Mouse (Mus musculus): Measurements from ENCODE around the gene Cherp.

Cherp gene

GRCm38 (mm10) chr8:72420571-72421361 is 54.3 kb downstream of the Cherp start:
- peak; percentile 48 for DNase-seq (ENCODE audit: extremely low read depth, insufficient read length, low spot score)

DNA sequence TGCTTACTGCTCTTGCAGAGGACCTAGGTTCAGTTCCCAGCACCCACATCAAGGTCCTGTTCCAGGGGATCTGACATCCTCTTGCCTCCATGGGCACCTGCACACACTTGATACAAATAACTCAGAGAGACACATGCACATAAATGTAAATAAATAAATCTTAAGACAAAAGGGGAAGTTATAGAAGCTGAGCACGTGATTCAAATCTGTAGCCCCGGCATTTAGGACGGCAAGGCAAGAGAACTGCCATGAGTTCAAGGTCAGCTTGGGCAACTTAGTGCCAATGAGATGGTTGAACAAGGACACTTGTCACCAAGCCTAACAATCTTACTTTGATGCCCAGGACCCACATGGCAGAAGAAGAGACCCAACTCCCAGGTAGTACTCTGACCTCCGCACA is 57.0 kb downstream of the Cherp start:
- DNase-seq (ENCODE audit: extremely low read depth, insufficient read length, low spot score), result no peak

DNA sequence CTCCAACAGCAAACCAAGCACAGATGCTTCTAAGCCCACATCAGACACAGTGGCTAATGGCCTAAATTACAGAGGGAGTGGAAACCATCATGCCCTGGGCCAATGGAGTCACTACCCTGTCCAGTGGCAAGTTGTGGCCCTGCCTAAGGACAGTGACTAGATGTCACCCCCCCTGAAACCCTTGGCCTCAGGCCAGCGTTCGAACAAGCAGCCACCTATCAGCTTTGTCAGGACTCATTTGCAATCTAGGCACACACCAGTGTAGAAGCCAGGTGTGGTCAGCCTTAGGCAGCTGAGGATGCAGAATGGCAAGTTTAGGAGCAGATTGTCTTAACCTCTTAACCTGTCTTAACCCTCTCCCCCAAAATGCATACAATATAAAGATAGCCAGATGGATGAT is 59.8 kb downstream of the Cherp start:
- DNase-seq (ENCODE audit: extremely low read depth, insufficient read length, low spot score), result no peak

DNA sequence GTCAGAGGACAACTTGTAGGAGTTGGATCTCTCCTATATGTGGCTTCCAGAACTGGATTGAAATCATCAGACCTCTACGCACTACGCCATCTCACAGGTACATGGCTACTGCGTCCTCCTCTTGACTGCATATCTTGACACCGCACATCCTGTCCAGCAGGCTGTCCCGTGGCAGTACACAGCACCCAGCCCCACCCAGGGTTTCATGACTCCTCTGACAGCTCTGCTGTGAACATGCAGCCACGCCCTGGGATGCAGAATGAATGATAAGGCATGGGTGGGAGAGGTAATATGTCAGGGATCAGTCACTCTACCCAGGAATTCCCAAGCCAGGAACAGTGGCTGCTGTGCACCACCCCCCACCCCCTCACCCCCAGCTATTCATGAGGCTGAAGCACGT is 61.2 kb downstream of the Cherp start:
- no peak for DNase-seq (ENCODE audit: extremely low read depth, insufficient read length, low spot score)

Measured in 3134 (cell line).